Mouse (Mus musculus): ENCODE measurements at regions not wholly inside any gene's neighbourhood (a gene's known extent, or its start where the extent isn't known, plus 50 kb on each side); places are given as distances from the start of the nearest gene placed in this dataset.

DNA sequence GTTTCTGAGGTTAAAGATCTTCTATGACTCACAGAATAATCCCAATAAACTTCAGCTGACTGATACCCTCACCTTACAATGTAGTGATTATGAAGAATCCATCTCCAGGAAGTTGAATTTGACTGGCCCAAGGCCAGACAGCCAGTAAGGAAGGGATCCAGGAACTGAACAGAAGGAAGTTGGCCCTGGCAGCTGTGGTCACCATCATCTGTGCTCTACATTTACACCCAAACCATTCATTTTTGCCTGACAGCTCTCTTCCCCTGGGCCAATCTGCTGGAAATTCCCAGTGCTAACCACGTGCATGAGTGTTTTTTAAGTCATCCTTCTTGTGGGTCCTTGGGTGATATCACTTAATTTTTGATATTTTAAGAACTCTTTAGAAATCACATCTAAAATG lies 577.4 kb upstream of the Nrp1 start:
- Histone ChIP-seq H3K9ac (replicated peaks; ENCODE audit: low read depth, low read length) (no peak overlapping the region), H3K4me1 (replicated peaks; ENCODE audit: control insufficient read depth, insufficient read depth, low read length) (peaks cover 7% of the 10 kb centered on the region), H3K36me3 (ENCODE audit: control insufficient read depth, insufficient read depth) (no peaks in the 10 kb centered on the region), H3K4me3 (replicated peaks; ENCODE audit: low read length) (no peak overlapping the region), H3K4me2 (ENCODE audit: low read length) (no peak overlapping the region), H3K9me3 (ENCODE audit: control insufficient read depth, low read length) (no peaks in the 10 kb centered on the region), H3K27ac (ENCODE audit: low read length) (no peak overlapping the region), H3K27me3 (replicated peaks; ENCODE audit: control insufficient read depth, insufficient read depth, low read length) (no peaks in the 10 kb centered on the region)
- ATAC-seq = no peak
- WGBS = 70% methylated on average over 1 of the region's 1 CpGs

DNA sequence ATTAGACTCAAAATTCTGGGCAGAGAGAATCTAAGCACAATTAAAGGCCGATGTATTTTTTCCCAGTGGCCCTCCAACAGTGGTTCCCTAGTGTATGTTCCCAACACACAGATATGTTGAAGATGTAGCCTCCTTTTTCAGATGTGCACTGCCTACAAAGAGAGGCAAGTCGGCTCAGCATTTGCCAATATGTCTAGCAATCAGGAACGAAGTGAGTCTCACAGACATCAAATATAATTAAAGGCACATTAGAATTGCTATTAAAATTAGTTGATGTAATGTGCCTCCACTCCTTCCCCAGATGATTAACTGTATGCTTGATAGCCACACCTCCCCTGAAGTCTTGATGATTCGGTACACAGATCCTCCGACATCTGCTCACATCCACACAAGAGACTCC lies 565.8 kb upstream of the Nrp1 start:
- no peak overlapping the region for H3K4me3 ChIP-seq (replicated peaks; ENCODE audit: low read length)
- H3K9ac ChIP-seq (replicated peaks; ENCODE audit: low read depth, low read length) = no peak overlapping the region
- H3K27me3 ChIP-seq (replicated peaks; ENCODE audit: control insufficient read depth, insufficient read depth, low read length) = no peaks in the 10 kb centered on the region
- no peak overlapping the region for H3K4me2 ChIP-seq (ENCODE audit: low read length)
- no peak for ATAC-seq
- WGBS = 87% methylated on average over 5 of the region's 5 CpGs
- H3K9me3 ChIP-seq (ENCODE audit: control insufficient read depth, low read length) = no peaks in the 10 kb centered on the region
- H3K36me3 ChIP-seq (ENCODE audit: control insufficient read depth, insufficient read depth) = no peaks in the 10 kb centered on the region
- no peak overlapping the region for H3K27ac ChIP-seq (ENCODE audit: low read length)
- peaks cover 2% of the 10 kb centered on the region; the same call in 1 of the 2 replicates for H3K4me1 ChIP-seq (replicated peaks; ENCODE audit: control insufficient read depth, insufficient read depth, low read length)

DNA sequence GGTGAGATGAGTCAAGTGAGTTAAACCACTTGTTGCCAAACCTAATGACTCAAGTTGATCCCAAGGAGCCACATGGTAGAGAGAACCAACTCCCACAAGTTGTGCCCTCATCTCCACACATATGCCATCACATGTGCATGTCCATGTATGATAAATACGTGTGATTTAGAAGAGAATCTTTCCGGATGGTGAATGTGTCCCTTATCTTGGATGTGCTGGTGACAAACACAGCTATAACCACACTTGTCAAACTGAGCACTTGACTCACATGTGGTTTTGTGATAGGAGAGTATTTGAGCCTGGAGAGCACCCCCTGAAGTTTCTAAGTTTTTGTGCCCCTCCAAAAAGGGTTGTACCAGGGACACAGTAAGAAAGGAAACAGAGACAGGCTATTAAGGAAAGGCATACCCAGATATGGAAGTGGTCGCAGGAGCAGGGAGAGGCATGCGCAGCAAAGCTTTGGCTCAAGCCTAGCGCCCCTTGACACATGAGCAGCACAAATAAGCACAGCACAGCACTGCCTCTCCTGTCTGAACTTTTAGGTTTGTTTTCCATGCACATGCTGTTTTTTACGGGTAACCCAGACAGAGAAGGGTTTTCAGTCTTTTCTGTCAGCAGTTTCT lies 558.4 kb upstream of the Nrp1 start:
- Histone ChIP-seq H3K27me3 (replicated peaks; ENCODE audit: control insufficient read depth, insufficient read depth, low read length) (no peaks in the 10 kb centered on the region), H3K9ac (replicated peaks; ENCODE audit: low read depth, low read length) (no peak overlapping the region), H3K9me3 (ENCODE audit: control insufficient read depth, low read length) (no peaks in the 10 kb centered on the region), H3K36me3 (ENCODE audit: control insufficient read depth, insufficient read depth) (no peaks in the 10 kb centered on the region), H3K4me2 (ENCODE audit: low read length) (no peak overlapping the region), H3K27ac (ENCODE audit: low read length) (no peak overlapping the region), H3K4me3 (replicated peaks; ENCODE audit: low read length) (no peak overlapping the region), H3K4me1 (replicated peaks; ENCODE audit: control insufficient read depth, insufficient read depth, low read length) (0 out of 2 replicates have a peak, but pooled peaks cover 2% of the 10 kb centered on the region)
- 88% methylated on average over 6 of the region's 6 CpGs for WGBS
- ATAC-seq = no peak

DNA sequence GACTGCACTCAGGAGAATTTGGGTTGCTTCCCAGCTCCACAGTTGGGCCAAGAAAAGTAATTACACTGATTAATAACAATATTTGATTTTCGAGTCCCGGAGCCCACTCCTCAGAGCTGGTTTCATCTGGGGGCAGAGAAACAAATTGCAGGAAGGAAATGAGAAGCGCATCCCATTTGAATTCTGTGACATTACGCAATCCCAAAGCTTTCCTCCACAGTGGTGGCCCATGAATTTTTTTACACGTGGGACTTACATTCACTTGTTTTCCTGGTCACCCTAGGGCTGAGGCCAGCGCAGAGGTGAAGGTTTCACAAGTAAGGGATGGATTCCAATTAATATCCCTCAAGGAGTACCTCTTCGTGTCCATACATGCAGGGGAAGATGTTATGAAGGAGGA lies 556.3 kb upstream of the Nrp1 start:
- WGBS = 76% methylated on average over 7 of the region's 7 CpGs
- Histone ChIP-seq H3K4me1 (replicated peaks; ENCODE audit: control insufficient read depth, insufficient read depth, low read length) (0 out of 2 replicates have a peak, but pooled peaks cover 2% of the 10 kb centered on the region), H3K9me3 (ENCODE audit: control insufficient read depth, low read length) (no peaks in the 10 kb centered on the region), H3K4me2 (ENCODE audit: low read length) (no peak overlapping the region), H3K36me3 (ENCODE audit: control insufficient read depth, insufficient read depth) (no peaks in the 10 kb centered on the region), H3K27me3 (replicated peaks; ENCODE audit: control insufficient read depth, insufficient read depth, low read length) (no peaks in the 10 kb centered on the region), H3K4me3 (replicated peaks; ENCODE audit: low read length) (no peak overlapping the region), H3K9ac (replicated peaks; ENCODE audit: low read depth, low read length) (no peak overlapping the region), H3K27ac (ENCODE audit: low read length) (0 out of 2 replicates have a peak overlapping the region, but pooled peaks have one; percentile 42)
- ATAC-seq = no peak

DNA sequence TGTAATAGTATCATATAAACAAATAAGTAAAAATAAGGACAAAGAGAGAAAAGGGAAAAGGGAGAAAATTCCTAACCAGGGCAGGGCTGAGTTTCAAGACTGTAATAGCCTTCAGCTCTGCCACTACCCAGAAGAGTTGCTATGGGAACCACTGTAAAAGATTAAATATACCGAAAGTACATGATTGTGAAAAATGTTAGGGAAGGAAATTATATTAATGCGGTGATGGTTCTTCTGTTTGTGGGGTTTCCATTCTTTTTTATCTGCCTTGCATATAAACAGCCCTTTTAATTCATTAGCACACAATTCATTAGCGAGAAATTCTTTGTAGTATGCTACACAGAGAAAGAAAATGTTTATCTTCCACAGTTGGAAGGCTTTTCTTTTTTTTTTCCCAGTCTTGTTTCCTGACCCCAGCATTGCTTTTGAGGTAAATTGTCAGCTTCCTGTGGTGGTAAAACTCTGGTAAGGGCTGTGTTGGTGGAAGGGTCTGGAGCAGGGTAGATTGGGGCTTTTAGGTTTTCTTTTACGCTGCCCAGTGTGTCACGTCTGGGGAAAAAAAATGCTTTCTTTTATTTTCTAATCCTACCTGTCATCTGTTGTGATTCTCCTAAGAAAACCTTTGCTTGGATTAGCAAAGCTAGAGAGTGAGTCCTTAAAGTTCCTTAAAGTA lies 555.6 kb upstream of the Nrp1 start:
- no peak overlapping the region for H3K9ac ChIP-seq (replicated peaks; ENCODE audit: low read depth, low read length)
- H3K36me3 ChIP-seq (ENCODE audit: control insufficient read depth, insufficient read depth) = no peaks in the 10 kb centered on the region
- H3K4me1 ChIP-seq (replicated peaks; ENCODE audit: control insufficient read depth, insufficient read depth, low read length) = 0 out of 2 replicates have a peak, but pooled peaks cover 2% of the 10 kb centered on the region
- no peak overlapping the region for H3K4me3 ChIP-seq (replicated peaks; ENCODE audit: low read length)
- ATAC-seq = no peak
- H3K4me2 ChIP-seq (ENCODE audit: low read length) = no peak overlapping the region
- H3K27me3 ChIP-seq (replicated peaks; ENCODE audit: control insufficient read depth, insufficient read depth, low read length) = no peaks in the 10 kb centered on the region
- 40% methylated on average over 5 of the region's 5 CpGs for WGBS
- H3K27ac ChIP-seq (ENCODE audit: low read length) = no peak overlapping the region
- H3K9me3 ChIP-seq (ENCODE audit: control insufficient read depth, low read length) = no peaks in the 10 kb centered on the region

DNA sequence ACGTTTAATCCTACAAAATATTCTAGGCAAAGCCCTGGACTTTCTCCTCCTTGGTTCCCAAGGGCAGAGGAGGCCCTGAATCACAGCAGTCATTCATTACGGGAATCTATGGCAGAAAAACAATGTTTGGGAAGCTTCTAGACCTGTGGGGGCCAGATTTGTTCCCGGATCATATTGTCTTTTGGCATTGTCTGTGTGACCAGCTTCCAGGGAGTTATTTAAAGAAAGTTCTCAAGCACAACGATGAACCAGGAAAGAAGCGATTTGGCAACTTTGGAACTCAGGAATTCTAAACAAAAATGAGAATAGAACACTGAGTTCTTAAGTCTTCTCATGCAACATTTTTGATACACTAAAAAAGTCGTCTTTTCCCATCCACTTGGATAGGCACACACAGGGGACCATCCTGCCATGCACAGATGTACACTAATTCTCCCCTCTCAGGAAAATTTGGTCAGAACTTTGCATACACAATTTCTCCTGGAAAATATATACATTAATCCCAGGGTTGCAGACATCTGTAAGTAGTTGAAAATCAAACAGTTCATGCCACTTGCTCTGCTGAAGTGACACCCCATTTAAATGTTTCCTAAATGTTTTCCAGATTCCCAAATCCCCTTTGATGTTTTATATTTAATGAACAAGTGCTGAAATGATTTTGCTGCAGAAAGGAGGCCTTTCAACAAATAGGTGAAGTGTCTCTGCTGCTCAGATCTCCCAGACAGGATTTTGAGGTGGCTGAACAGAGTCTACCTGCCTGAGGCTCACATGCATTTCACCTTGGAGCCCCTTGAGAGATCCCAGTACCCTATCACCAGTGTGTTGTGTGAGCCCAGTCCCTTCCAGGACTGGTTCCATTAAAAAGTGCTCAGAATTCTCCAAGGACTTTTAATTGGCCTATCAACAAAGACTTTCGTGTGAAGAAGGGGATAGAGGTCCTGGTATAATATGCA lies 548.9 kb upstream of the Nrp1 start:
- no peak for ATAC-seq
- 75% methylated on average over 7 of the region's 7 CpGs for WGBS
- no peaks in the 10 kb centered on the region for H3K27me3 ChIP-seq (replicated peaks; ENCODE audit: control insufficient read depth, insufficient read depth, low read length)
- H3K9ac ChIP-seq (replicated peaks; ENCODE audit: low read depth, low read length) = no peak overlapping the region
- H3K36me3 ChIP-seq (ENCODE audit: control insufficient read depth, insufficient read depth) = no peaks in the 10 kb centered on the region
- no peak overlapping the region for H3K4me2 ChIP-seq (ENCODE audit: low read length)
- no peak overlapping the region; the same call in 1 of the 2 replicates for H3K27ac ChIP-seq (ENCODE audit: low read length)
- no peaks in the 10 kb centered on the region for H3K4me1 ChIP-seq (replicated peaks; ENCODE audit: control insufficient read depth, insufficient read depth, low read length)
- H3K9me3 ChIP-seq (ENCODE audit: control insufficient read depth, low read length) = no peaks in the 10 kb centered on the region
- H3K4me3 ChIP-seq (replicated peaks; ENCODE audit: low read length) = no peak overlapping the region

DNA sequence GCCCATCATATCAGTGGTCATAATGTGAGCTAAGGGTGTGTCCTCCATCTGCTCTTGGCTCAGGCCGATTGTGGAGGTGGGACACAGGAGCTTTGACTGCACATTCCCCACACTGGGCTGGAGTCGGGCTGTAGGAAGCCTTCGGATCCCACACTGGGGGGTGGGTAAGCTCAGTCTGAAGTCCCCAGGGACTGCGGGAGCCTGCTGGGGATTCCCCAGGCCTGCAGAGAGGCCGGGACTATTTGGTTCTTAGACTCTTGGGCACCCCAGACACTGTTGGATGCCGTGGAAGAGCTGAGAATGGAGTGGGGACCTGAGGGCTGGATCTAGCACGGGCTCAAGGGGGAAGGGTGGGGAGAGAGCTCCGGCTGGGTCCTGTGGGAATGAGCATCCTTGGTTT lies 547.1 kb upstream of the Nrp1 start:
- H3K27ac ChIP-seq (ENCODE audit: low read length) = no peak overlapping the region

DNA sequence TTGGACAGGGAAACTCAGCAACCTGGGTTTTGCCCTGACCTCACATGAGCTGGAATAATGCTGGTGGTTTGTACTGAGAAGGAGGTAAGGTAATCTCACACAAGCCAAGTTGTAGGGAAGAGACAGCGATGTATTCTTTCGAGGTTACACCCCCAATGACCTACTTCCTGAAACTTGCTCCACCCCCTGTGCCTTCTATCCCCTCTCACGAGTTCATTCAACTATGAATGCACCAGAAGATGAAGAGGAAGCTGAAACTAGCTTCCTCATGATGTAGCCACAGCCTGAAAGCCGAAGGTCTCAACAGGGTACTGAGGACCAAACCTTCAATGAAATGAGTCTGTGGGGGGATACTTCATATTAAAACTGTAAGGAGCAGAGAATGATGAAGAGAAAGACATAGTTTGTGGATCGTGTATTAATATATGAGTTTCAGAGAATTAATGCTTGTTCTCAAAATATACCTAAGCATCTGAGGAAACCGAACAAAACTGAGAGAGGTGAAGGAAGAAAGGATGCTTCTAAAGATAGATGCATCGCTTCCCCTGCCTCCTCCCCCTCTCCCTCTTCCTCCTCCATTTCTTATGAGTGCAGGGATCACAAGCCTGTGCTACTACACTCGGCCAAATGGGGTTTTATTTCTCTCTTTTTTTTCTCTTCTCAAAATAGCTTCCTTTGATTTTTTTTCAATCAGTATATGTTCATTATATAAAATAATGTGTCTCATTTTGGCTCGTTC lies 543.5 kb upstream of the Nrp1 start:
- Histone ChIP-seq H3K9ac (replicated peaks; ENCODE audit: low read depth, low read length) (no peak overlapping the region), H3K36me3 (ENCODE audit: control insufficient read depth, insufficient read depth) (no peaks in the 10 kb centered on the region), H3K4me1 (replicated peaks; ENCODE audit: control insufficient read depth, insufficient read depth, low read length) (no peaks in the 10 kb centered on the region), H3K27me3 (replicated peaks; ENCODE audit: control insufficient read depth, insufficient read depth, low read length) (no peaks in the 10 kb centered on the region), H3K4me2 (ENCODE audit: low read length) (no peak overlapping the region), H3K9me3 (ENCODE audit: control insufficient read depth, low read length) (no peaks in the 10 kb centered on the region), H3K27ac (ENCODE audit: low read length) (no peak overlapping the region), H3K4me3 (replicated peaks; ENCODE audit: low read length) (no peak overlapping the region)
- ATAC-seq = no peak
- WGBS = 86% methylated on average over 9 of the region's 9 CpGs

More for the DNA sequence above, 547.1 kb upstream of the Nrp1 start:
- Histone ChIP-seq H3K4me1 (replicated peaks; ENCODE audit: control insufficient read depth, insufficient read depth, low read length) (no peaks in the 10 kb centered on the region), H3K27me3 (replicated peaks; ENCODE audit: control insufficient read depth, insufficient read depth, low read length) (no peaks in the 10 kb centered on the region), H3K36me3 (ENCODE audit: control insufficient read depth, insufficient read depth) (no peaks in the 10 kb centered on the region), H3K9ac (replicated peaks; ENCODE audit: low read depth, low read length) (no peak overlapping the region), H3K9me3 (ENCODE audit: control insufficient read depth, low read length) (no peaks in the 10 kb centered on the region), H3K4me2 (ENCODE audit: low read length) (no peak overlapping the region), H3K4me3 (replicated peaks; ENCODE audit: low read length) (no peak overlapping the region)
- WGBS = 88% methylated on average over 8 of the region's 8 CpGs
- no peak for ATAC-seq
